Mouse (Mus musculus) frontal cortex, adult (tissue): ENCODE measurements around the gene Tmem141.
A peak's percentile ranks its signal among the peaks of the same experiment; 100 is the strongest.

Source experiments
- ATAC-seq: cut with Nextera tagmentation; 2 replicates; pipeline ENCODE4 v1.9.2; 2017; ENCODE audit warnings: mild to moderate bottlenecking, moderate library complexity, mixed read lengths; ENCODE audit not compliant: low TSS enrichment

Tmem141 gene

GRCm38 (mm10) chr2:25577951-25578795 lies 43.6 kb downstream of the Tmem141 start:
- no peak for ATAC-seq

GRCm38 (mm10) chr2:25576965-25577891 lies 44.6 kb downstream of the Tmem141 start:
- ATAC-seq, result no peak

DNA sequence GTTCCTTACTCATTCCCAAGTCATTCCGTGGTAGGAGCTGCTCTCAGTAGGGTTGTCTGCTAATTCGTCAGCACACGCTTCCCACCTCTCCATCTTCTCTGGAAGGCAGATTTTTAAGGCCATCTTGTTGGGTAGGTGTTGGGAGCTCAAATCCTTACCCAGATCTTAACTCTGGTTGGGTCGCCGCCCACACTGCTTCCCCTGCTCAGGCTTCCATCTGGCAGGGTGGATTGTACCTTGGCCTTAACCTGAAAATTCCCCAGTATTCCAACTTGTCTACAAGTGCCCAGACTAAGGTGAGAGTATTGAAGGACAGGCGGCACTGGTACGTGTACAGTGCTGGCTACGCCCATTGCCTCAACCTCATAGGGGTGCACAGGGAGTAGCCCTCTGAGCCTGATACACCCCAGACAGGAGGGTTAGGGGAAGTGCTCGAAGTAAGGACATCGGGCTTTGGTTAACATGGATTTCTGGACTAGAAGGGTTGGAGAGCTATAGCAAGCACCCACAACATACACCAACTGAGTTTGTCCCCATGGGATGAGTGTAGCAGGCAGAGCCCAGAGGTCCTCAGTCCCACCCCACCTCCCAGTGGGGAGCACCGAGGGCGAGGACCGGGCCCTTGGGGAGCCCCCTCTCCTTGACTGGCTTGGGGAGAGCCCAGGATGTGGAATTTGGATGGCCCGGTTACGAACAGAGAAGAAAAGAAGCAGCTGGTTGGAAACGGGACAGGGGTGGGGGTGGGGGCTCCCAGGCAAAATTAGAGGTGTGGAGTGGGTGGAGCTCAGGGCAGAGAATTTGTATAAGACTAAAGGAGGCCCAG lies 45.6 kb downstream of the Tmem141 start:
- peak; percentile 12; the same call in 1 of the 2 replicates for ATAC-seq

DNA sequence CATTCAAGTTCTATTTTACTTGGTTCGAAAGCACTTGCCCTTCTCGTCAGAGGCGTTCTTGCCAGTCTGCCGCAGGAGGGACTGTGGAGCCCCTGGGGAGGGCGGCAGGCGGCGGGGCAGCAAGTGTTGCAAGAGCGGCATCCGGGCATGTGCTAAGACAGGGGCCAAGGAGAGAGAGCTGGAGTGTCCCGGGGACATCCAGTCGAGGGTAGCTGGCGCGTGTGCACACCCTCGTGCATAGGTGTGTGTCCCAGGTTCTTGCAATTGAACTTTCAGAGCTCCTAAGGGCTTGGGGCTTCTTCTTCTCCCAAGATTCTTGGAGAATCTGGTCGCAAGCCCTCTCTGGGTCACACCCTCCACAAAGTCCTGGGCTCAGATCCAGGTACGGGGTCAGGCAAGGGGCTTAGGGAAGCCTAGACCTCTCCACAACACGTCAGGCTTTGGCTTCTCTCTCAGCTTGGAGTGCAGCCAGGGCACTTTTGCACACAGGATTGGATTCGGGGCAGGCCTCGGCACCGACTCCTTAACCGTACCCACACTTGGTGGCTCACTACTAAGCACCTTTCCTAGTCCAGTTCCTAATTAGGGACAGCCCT lies 46.3 kb downstream of the Tmem141 start:
- ATAC-seq, result no peak

DNA sequence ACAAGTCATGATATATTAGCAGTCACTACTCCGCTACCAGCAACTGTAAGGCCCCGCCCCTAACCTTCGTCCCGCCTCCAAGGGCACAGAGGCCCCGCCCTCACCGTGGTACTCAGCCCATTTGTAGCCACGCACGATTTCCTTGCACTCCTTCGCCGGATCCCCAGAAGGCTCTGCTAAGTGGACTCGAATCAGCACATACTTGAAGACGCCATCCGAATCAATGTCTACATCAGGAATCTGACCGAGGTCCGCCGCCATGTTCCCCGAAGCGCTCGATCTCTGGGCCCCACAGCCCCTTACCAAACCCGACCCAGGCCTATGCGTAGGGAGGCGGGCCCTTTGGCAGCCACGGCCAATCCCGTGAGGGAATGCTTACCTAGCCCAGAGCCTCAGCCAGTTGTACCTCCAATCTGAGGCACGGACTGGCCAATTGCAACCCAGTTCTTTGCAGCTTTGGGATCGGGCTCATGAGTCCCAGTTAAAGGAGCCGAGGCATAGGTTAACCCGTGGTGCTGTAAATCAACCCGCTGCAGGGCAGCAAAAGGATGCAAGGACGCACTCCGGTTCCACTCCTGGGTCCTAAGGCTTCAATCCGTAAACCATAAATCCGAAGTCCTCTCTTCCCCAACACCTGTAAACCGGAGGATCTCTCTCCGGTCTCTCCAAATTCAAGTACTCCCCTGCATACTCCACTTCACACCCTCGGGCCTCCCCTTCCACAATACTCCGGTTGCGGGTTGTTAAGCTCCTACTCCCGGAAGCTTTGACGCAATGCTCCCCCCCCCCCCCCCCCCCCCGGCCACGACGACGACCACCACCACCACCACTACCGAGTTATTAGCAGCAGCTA lies 47.0 kb downstream of the Tmem141 start, which contains the start of the genes Mamdc4 and Phpt1:
Gene Mamdc4, minus strand, starts transcription at position 267 of the 853 bp plus-strand sequence.
Gene Phpt1, minus strand, starts transcription at position 646 of the 853 bp plus-strand sequence.
- ATAC-seq, result peak; percentile 90

DNA sequence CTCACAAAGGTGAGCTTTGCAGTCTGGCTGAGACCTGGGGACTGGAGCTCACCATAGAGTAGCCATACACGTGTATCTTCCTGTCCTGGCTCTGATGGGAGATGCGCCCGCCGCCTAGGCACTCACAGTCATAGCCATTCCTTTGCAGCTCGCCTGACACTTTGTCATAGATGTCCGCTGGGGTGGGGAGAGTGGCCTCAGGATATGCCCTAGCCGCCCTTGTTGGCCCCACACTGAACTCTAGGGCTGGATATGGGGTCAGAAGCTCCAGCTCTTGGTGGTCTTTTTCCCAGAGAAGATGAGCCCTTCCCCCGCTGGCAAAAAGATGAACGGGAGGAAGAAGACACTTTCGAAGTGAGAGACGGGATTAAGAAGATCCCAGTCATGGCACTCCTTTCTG lies 47.7 kb downstream of the Tmem141 start:
- ATAC-seq, result no peak

DNA sequence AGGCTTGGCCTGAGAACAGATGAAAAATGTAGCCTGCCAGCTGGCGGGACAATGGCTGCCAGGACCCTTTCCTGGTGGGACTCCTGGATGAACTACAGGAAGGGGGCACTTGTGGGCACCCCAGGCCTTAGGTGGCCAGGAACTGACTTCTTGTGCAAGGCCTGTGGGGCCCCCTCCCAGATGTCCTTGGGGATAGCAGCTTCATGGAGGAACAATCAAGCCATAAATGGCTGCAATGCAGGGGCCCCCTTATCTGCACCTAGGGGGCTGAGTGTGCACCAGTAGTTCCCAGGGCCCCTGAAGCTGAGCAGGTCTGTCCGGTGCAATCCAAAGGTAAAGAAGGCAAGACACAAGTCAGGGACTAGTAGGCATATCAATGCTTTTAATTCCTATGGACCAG lies 48.7 kb downstream of the Tmem141 start:
- no peak for ATAC-seq

GRCm38 (mm10) chr2:25571221-25571620 lies 50.6 kb downstream of the Tmem141 start:
- ATAC-seq, result no peak
